Mouse (Mus musculus) right cerebral cortex, postnatal 4 days (tissue): Measurements from ENCODE around the gene Gm10491.
"Not testable (repeated sequence)": the region's sequence is repeated elsewhere in the genome, so short reads cannot be mapped to it uniquely, and the experiment has no call there.

Experiments
- DNase-seq: peaks from one replicate; pipeline ENCODE4 v3.0.0-alpha.2; 2022

Gm10491 gene

DNA sequence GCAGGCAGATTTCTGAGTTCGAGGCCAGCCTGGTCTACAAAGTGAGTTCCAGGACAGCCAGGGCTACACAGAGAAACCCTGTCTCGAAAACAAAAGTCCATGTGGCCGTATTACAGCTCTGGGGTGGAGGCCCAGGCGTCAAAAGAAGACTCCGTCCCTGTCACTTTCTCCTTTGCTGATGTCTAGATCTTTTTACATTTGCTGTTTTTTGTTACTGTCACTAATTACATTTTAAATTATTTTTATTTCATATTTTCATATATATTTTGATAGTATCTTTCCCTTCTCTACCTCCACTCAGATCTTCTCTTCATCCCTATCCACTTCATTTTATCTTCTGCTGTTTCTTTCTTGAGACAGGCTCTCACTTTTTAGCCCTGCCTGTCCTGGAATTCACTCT lies at the start of gene Gm10491:
Gene Gm10491 (minus strand): TSS at position 101 of the 400 bp plus-strand sequence.
- DNase-seq: no peak

DNA sequence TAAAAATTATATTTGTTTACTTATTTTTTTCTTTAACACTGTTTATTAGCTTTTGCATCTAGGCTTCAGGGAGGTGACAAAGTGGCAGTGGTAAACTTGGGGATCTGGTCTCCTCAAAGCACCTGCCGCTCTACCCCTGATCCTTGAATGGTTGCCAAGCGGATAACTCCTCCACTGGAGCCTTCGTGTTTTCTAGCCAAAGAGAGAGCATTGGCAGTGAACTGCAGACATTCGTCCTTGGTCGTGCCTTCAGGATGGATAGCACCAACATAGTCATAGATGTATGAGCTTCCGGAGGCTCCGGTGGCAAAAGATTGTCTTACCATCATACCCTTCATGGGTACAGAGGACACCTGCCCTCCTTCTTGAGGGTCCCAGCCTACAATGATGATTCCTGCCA lies 42.5 kb upstream of the Gm10491 start:
- DNase-seq: no peak

DNA sequence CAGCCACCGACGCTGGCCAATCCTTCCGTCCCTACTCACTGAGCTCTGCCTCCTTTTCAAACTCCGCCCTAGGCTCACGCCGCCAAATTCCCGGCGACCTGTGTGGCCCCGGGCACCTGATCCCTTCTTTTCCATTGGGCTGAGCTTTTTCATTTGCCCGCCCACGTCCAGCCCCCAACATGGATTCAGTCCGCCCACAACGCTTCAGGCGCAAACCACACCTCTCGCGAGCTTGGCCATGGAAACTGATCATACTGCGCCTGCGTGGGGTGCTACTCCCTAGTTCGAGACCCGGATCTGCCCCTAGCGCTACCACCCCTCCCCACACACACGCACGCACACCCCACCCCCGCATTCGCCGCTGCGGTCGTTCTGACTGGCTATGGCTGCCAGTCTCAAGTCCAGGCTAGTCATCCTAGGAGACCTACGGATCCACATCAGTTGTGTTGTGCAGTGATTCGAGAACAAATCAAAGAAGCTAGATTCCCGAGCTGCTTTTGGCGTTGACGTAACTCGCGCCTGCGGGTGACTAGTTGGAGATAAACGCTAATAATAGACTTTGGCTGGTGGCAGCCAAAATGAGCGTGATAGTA lies 40.4 kb upstream of the Gm10491 start:
- DNase-seq: peak; percentile 84

DNA sequence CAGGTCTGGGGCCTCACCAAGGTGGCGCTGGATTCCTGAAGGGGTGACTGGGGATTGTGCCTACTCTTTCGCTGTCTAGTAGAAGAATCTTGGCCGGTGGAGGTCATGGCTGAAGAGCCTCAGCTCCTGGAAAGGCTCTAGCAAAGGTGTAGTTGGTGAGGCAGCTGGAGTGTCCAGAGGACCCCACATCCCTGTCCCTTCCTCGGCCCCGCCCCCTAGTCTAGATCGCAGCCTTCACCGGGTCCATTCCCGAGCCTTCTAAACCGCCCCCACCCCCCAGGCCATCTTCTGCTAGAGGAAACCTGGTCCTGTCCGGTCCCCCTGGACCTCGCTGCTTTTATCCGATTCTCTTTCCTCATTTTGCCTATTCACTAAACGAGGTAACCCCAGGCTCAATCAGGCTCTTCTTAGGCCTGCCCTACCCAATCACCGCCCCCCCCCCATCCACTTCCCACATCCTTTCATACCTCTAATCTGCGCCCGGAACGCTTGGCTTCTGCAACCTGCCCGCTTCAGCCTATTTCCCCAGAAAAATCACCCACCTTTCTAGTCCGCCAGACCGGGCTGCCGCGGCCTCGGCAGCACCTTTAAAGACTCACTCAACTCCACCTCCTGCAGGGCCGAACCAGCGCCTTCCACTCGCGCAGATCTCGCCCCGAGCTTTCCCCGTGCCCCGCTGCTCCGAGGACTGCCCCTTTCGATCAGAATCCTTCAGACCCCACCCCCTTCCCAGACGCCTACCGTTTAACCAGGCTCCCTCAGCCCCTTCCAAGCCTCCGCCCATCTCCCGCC lies 39.7 kb upstream of the Gm10491 start, which contains the start of gene Hdac6:
Gene Hdac6 (minus strand): TSS at position 782 of the 792 bp plus-strand sequence.
- no peak for DNase-seq

DNA sequence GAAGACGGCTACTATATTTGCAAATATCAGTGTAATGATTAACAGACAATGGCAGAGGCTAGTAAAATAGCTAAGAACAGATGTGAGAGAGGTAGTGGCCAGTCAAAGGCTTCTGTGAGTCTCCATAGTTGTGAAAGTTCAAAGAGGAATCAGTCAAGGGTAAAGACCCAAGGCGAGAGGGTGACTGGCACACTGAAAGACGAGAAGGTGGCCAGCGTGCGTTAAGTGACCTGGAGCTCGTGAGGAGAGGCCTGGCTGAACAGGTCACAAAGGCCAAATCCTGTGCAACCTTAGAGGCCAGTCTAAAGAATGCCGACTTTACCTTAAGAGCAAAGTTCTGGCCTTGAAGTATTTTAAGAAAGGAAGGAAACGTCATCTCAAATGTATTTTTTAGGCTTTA lies 38.0 kb upstream of the Gm10491 start:
- no peak for DNase-seq

DNA sequence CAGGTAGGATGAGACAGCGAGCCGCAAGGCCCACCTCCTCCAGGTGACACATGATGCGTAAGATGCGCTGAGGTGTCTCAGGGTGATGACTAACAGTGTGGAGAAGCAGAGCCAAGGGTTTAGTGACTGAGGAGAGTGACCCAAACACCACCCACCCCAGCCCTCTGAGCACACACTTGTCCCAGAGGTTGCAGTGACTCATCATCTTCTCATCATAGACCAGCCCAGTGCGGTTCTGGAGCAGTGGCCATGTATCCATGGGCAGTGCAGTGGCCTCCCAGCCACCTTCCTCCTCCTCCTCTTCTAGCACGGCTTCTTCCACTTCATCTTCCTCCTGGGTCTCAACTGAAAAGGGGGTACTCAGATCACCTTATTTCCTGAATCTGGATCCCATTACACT lies 30.0 kb upstream of the Gm10491 start:
- no peak for DNase-seq

DNA sequence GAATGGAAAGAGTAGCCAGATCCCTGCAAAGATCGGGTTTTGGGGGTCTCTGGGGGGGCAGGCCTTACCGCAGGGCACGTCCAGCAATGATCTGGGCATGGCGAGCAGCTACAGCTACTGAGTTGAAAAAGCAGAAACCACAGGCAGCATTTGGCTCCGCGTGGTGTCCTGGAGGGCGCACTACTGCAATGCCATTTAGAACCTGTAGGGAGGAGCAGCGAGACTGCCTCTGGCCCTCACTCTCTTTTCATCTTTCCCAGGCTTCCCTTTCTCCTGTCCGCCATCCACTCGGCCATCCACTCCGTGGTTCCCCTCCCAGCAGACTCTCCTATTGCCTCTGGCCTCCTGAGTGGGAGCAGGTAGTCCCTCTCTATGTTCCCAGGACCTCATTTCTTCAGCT lies 29.2 kb upstream of the Gm10491 start:
- no peak for DNase-seq

DNA sequence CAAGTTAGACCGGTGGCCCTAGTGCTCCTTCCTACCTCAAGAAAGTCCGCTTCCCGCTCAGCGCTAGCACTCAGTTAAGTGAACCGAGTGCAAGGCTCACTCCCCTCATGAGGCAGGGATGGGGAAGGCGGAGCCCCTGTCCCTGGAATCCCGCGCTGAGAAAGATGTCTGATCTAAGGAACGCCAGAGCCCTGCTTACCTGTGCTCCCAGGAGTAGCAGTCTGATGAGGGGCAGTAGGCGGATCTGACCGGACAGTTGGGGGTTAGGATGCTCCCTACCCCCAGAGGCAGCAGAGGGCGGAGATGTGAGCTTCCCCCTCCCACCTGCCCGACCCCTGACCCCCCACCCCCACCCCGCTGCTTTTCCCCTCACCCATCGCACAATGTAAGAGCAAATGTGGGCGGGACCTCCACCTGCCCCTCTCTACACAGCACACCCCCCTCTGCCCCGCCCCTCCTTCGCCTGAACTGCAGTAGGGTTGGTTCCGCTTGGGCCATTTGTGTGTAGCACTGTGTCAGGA lies 20.7 kb upstream of the Gm10491 start, which contains the start of gene Eras:
Gene Eras (minus strand): TSS at position 338 of the 521 bp plus-strand sequence.
- DNase-seq: no peak

DNA sequence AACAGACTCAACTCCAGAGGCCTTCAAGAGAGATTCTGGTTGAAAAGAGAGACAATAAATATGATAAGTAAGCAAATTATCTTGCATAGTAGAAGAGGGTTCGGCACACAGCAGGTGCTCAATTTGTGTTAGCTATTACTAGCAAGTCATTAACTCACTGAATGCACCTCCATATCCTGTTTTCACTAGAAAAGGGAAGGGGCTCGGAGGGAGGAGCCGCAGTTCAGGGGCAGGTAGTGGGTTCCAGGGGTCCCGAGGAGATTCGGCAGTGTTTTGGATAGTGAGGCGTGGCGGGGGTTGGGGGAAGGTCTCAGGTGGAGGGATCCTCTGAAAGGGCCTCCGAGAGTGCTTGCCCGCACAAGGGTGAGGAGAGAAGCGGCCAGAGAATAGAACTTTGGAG lies 19.5 kb upstream of the Gm10491 start:
- DNase-seq: no peak

DNA sequence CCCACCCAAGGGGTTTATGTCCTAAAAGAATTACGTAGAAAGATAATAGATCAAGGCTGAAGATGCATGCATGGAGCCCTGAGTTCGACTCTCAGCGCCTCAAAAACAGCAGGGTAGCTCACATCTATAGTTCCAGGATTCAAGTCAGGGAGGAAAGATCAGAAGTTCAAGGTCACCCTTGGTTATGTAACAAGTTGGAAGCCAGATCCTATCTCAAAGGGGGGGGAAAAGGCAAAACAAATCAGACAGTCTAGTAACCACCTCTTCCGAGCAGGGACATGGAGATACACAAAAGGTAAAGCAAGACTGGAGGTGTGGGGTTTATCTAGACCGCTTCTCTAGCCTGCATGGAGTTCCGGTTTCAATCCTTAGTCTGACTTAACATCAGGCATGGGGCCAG lies 18.6 kb upstream of the Gm10491 start:
- no peak for DNase-seq

DNA sequence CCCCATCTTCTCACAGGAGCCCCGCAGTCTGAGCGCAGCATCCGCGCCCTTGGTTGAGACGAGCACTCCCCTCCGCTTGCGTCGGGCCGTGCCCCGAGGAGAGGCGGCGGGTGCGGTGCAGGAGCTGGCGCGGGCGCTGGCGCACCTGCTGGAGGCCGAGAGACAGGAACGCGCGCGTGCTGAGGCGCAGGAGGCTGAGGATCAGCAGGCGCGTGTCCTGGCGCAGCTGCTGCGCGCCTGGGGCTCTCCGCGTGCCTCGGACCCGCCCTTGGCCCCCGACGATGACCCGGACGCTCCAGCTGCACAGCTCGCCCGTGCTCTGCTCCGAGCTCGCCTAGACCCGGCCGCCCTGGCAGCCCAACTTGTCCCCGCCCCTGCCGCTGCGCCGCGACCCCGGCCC lies 14.4 kb upstream of the Gm10491 start:
- DNase-seq: peak; percentile 10

DNA sequence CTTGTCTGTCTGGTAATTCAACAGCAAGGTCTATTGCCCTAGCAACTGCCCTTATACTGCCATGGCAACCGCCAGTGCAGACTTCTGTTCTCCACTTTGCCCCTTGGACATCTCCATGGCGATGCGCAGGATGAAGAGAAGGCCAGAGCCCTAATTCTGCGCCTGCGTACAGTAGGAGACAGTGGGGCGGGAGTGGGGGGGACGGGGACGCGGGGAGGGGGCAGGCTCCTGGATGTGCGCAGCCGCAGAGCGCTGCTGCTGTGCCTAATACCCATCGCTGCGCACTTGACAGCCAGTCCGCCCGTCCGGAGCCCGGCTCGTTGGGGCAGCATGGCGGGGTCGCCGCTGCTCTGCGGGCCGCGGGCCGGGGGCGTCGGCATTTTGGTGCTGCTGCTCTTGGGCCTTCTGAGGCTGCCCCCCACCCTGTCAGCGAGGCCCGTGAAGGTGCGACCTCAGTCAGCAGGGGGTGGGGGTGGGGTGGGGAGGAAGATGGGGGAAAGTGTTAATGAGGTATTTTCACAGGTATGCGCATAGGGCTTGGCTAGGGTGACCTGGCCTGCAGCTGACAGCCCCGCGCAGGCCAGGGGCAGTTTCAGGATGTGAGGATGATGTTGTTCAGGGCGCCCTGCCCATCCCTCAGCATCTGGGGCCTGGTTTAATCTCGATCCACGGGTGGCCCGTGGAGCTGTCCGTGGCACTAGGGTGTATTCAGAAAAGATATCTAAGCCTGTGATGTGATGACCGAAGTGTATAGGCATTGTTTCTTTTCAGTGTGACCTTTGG lies 12.2 kb upstream of the Gm10491 start, which contains the start of gene Pcsk1n:
Gene Pcsk1n (plus strand): TSS at position 222 of the 783 bp plus-strand sequence.
- DNase-seq: peak; percentile 67

DNA sequence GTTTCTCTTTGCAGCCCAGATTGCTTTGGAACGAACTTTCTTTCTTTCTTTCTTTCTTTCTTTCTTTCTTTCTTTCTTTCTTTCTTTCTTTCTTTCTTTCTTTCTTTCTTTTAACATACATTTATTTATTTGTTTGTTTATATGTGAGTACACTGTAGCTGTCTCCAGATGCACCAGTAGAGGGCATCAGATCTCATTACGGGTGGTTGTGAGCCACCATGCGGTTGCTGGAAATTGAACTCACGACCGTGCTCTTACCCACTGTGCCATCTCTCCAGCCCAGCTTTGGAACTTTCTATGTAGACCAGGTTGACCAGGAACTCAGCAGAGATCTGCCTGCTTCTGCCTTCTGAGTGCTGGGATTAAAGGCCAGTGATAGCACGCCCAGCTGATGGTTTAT lies 10.3 kb upstream of the Gm10491 start:
- DNase-seq: not testable (repeated sequence)

DNA sequence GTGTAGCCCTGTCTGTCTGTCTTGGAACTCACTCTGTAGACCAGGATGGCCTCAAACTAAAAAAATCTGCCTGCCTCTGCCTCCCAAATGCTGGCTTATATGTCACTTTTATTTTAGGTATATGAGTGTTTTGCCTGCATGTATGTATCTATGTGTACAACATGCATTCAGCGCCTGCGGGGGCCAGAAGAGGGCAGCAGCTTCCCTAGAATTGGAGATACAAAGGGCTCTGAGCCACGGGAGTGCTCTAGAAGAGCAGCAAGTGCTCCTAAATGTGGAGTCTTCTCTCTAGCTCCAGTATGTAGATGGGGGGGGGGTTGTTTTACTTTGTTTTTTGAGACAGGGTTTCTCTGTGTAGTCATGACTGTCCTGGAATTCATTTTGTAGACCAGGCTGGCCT lies 8.0 kb upstream of the Gm10491 start:
- DNase-seq: not testable (repeated sequence)

DNA sequence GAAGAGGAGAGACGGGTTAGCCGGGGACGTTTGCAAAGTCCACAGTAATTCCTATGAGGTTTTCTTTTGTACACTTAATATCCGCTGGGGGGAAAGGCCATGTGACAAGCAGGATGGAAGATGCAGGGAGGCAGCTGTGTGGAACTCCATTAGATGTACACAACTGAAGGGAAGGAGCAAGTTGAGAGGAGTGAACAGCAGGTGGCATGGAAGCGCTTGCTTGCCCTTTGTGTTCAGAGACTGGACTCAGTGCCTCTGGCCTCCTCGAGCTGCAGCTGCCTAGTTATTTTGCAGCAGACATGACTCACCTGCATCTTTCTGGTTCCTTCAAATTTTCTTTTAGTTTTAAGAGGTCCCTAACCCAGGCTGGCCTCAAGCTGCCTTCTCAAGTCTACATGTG lies 2.8 kb upstream of the Gm10491 start:
- no peak for DNase-seq

DNA sequence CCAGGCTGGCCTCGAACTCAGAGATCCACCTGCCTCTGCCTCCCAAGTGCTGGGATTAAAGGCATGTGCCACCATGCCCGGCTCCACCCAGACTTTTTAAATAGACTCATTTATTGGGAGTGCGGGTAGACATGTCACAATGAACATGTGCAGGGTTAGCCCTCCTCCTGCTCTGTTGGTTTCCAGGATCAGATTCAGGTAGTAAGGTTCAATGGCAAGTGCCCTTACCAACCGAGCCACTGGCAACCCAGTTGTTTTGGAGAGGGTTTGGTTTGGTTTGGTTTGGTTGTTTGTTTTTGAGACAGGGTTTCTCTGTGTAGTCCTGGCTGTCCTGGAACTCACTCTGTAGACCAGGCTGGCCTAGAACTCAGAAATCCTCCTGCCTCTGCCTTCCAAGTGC lies 1.6 kb upstream of the Gm10491 start, which contains the start of gene Gm10490:
Gene Gm10490 (plus strand): TSS at position 301 of the 400 bp plus-strand sequence.
- DNase-seq: not testable (repeated sequence)

DNA sequence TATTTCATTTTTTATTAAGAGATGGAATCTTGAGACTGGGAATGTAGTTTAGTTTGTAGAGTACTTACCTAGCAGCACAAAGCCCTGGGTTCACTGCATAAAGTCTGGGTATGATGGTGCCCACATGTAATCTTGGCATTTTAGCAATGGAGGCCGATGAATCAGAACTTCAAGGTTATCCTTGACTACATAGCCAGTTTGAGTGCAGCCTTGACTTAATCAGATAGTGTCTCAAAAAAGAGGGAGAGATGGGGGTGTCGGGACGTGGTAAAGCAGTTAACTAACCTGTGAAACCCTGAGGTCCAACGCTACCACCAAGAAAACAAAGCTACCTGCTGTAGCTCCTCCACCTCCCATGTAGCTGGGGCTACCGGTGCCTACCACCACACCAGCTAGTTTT lies 3.2 kb downstream of the Gm10491 start:
- DNase-seq: no peak

DNA sequence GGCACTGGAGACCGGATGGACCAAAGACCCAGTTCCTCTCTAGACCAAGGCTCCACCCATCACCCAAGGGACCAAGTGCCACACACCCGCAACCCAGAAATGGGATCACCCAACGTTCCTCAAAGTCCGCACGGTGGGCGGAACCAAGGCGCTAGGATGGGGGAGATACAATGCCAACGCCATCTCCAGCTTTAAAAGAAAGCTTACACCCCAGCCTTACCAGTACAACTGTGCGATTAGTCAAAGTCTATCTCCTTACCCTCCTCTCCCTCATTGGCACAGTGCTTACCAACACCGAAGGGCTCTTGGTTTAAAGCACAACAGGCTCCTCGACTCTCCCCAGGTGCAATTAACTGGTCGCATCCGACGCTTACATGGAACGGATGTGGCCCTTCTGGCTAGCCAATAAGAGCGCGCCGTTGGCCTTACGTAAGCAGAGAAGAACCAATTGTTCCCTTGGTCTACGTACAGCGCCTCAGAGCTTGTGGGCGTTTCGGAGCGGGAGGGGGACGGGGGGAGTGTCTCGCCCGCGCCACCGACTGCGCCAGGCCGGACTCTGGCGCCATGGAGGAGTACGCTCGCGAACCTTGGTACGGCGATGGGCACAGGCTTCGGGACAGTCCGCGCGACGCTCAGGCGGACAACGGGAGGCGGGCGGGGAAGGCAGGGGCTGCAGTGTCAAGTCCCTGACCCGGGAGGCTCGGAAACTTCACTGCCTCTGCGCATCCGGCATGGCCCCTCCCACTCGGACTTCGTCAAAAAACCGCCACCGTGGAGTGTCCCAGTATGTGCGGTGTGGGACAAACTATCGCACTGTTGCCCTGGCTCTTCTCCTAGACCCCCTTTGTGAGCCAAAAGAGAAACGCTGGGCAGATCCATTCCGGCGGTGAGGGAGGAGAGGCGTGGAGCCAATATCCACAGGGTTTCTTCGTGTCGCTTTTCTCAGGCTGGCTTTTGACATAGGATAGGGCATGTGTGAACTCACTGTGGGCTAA lies 8.5 kb downstream of the Gm10491 start, which contains the start of the genes Pqbp1 and Timm17b:
Gene Pqbp1 (minus strand): TSS at position 390 of the 995 bp plus-strand sequence.
Gene Timm17b (plus strand): TSS at position 478 of the 995 bp plus-strand sequence.
- DNase-seq: peak; percentile 74

DNA sequence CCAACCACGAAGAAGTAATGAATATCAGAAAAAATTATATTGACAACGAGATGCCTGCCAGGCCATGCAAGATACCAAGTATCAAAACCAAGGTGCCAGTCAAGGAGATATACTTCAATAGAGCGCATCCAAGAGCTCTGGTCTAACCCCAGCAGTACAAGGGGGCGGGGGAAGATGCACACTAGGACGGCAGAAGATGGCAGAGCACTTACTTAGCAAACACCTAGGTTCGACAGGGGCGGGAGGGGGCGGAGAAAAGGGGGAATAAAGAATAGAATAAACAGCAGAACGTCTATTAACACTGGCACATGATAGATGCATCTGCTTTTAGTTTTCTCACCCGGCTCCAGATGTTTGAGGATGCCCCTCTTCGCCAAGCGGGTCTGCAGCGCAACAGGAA lies 9.4 kb downstream of the Gm10491 start:
- DNase-seq: no peak

DNA sequence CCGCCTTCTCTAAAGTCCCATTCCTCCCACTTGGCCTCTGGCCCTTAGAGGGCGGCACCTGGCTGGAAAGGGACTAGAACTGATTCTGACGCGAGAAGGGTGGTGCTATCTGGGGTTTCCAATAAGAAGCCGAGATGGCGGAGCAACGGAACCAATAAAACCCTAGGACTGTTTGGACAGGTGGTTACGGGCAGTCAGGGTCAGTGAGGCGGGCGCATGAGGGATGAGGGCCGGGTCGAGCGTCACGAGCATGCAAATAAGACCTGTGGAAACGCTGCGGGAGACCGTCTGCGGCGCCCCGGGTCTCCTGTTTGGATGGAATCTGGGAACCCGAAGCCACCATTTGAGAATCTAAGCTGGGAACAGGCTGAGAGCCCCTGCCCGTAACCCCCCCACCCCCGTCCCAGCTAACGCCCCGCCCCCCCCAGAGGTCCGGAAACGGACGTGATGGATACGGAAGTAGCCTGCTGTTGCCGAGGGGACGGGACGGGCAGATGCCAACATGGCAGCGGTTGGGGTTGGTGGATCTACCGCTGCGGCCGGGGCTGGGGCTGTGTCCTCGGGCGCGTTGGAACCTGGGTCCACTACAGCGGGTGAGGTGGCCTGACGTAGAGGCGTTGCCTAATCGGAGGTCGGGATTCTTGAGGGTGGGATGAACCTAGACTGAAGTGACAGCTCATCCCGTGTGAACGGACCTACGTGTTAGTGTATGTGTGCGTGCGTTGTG lies 23.6 kb downstream of the Gm10491 start, which contains the start of gene Slc35a2:
Gene Slc35a2 (plus strand): TSS at position 188 of the 727 bp plus-strand sequence.
- peak; percentile 74 for DNase-seq

DNA sequence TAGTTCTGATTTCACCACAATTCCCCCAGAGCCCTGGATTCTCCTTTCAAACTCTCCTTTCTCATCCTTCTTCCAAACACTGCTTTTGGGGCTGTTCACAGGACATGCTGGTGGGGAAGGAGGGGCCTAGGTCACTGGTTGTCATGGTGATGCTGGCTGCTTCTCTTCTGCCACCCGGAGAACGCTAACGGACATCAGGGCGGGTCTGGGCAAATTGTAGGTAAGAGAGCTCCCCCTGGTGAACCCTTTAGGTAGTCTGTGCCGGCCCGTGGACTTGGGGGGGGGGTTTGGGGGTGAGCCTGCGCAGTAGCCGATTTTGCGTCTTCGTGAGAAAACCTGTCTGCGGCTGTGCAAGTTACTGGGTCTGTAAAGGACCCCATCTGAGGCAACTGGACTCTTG lies 27.8 kb downstream of the Gm10491 start:
- DNase-seq: peak; percentile 44
